Mouse (Mus musculus) myocyte (in vitro differentiated cells): Measurements from ENCODE around the gene Mical3. TPM values are rescaled to one million over a fixed set of nuclear protein-coding genes. Genes with fewer than 3 reads are reported as not detected.
"Not testable (repeated sequence)": the region's sequence is repeated elsewhere in the genome, so short reads cannot be mapped to it uniquely, and the experiment has no call there.

Experiments used
- H3K27me3 ChIP-seq: one replicate; pipeline ENCODE4 v1.6.1; 2011; ENCODE audit not compliant: control insufficient read depth, insufficient read depth, insufficient read length
- H3K36me3 ChIP-seq: one replicate; pipeline ENCODE4 v1.6.1; 2011; ENCODE audit not compliant: control insufficient read depth, insufficient read depth
- H3K4me2 ChIP-seq: one replicate; pipeline ENCODE4 v1.6.1; 2011; ENCODE audit warnings: low read depth, control low read depth
- H3K4me3 ChIP-seq: one replicate; pipeline ENCODE4 v1.5.1; 2011; ENCODE audit warnings: mild to moderate bottlenecking, control low read depth, moderate library complexity
- H3K79me2 ChIP-seq: one replicate; pipeline ENCODE4 v1.6.1; 2011; ENCODE audit not compliant: control insufficient read depth, insufficient read depth
- H3ac ChIP-seq: one replicate; pipeline ENCODE4 v1.6.1; 2011; ENCODE audit not compliant: control insufficient read depth, insufficient read length
- CEBPB ChIP-seq: IDR thresholded peaks from 2 replicates; pipeline ENCODE4 v1.6.1; 2011; ENCODE audit warnings: mild to moderate bottlenecking, moderate library complexity; ENCODE audit not compliant: poor library complexity, insufficient read depth, severe bottlenecking
- E2F4 ChIP-seq: IDR thresholded peaks from one replicate; pipeline ENCODE4 v1.6.1; 2011; ENCODE audit warnings: mild to moderate bottlenecking, control low read depth, moderate library complexity; ENCODE audit not compliant: insufficient read depth
- MAX ChIP-seq: IDR thresholded peaks from one replicate; pipeline ENCODE4 v1.6.1; 2011; ENCODE audit warnings: low read depth, mild to moderate bottlenecking, control low read depth
- MYOD1 ChIP-seq, 3 experiments: IDR thresholded peaks; one replicate each; pipeline ENCODE4 v1.6.1; 2011; ENCODE audit warnings: control low read depth in 2 of 3, low read depth in 2 of 3, mild to moderate bottlenecking in 2 of 3, moderate library complexity in 1 of 3; ENCODE audit not compliant: insufficient read length in 2 of 3, control insufficient read depth in 1 of 3
- MYOG ChIP-seq, 3 experiments: IDR thresholded peaks; one replicate each; pipeline ENCODE4 v1.6.1; 2011; ENCODE audit warnings: control low read depth in 2 of 3, low read depth in 2 of 3, mild to moderate bottlenecking in 2 of 3; ENCODE audit not compliant: insufficient read length in 2 of 3, control insufficient read depth in 1 of 3, insufficient read depth in 1 of 3
- POLR2A ChIP-seq: IDR thresholded peaks from one replicate; pipeline ENCODE4 v1.6.1; 2011; ENCODE audit warnings: low read depth, mild to moderate bottlenecking, control low read depth, moderate library complexity; ENCODE audit not compliant: insufficient read length
- POLR2AphosphoS2 ChIP-seq: IDR thresholded peaks from one replicate; pipeline ENCODE4 v1.6.1; 2011; ENCODE audit warnings: low read depth, control low read depth; ENCODE audit not compliant: insufficient read length
- REST ChIP-seq: IDR thresholded peaks from one replicate; pipeline ENCODE4 v1.6.1; 2011; ENCODE audit warnings: mild to moderate bottlenecking, control low read depth, moderate library complexity; ENCODE audit not compliant: insufficient read depth, insufficient read length
- SRF ChIP-seq: IDR thresholded peaks from one replicate; pipeline ENCODE4 v1.6.1; 2011; ENCODE audit warnings: low read depth; ENCODE audit not compliant: control insufficient read depth, insufficient read length
- TCF12 ChIP-seq: IDR thresholded peaks from one replicate; pipeline ENCODE4 v1.6.1; 2011; ENCODE audit warnings: mild to moderate bottlenecking, control low read depth; ENCODE audit not compliant: poor library complexity, insufficient read depth, severe bottlenecking
- TCF3 ChIP-seq: IDR thresholded peaks from one replicate; pipeline ENCODE4 v1.6.1; 2011; ENCODE audit warnings: low read depth, control low read depth; ENCODE audit not compliant: insufficient read length
- USF1 ChIP-seq: IDR thresholded peaks from one replicate; pipeline ENCODE4 v1.6.1; 2011; ENCODE audit warnings: low read depth, mild to moderate bottlenecking, control low read depth, moderate library complexity
- polyA plus RNA-seq: library from polyadenylated mRNA; unstranded; fragments of >200 nt; fragmentation: generic; extraction: Trizol; gene quantifications from one replicate; pipeline ENCODE4 v1.2.1, GENCODE M21; 2012; ENCODE audit warnings: missing spikeins

Mical3 gene
- polyA plus RNA-seq, 1 experiment: 17.7 TPM

- no peaks in the 10 kb centered on the region for H3K27me3 ChIP-seq
- H3ac ChIP-seq: no peak overlapping the region
- peaks cover 4% of the 10 kb centered on the region for H3K36me3 ChIP-seq
- H3K4me2 ChIP-seq: no peak overlapping the region
- no peak overlapping the region for H3K4me3 ChIP-seq
- TF ChIP-seq MYOG (IDR thresholded peaks at IDR 0.05; ENCODE audit: control insufficient read depth in 1 of 3, insufficient read depth in 1 of 3, insufficient read length in 2 of 3, low read depth in 2 of 3): no peak
- no peak for TF ChIP-seq POLR2AphosphoS2
- no peak for TF ChIP-seq USF1
- TF ChIP-seq CEBPB: no peak
- TF ChIP-seq E2F4: no peak
- no peak for TF ChIP-seq REST
- no peak for TF ChIP-seq MYOD1 (IDR thresholded peaks at IDR 0.05; ENCODE audit: control insufficient read depth in 1 of 3, insufficient read length in 2 of 3, low read depth in 2 of 3)
- no peak for TF ChIP-seq TCF3
- H3K79me2 ChIP-seq: no peaks in the 10 kb centered on the region
These were observed 198.2 kb downstream of the Mical3 start for GRCm38 (mm10) chr6:120932597-120932996.

GRCm38 (mm10) chr6:120930450-120931306 lies 200.1 kb downstream of the Mical3 start:
- TF ChIP-seq REST (no peak), TCF3 (no peak)
- Histone ChIP-seq H3K4me3 (no peak overlapping the region), H3K4me2 (no peak overlapping the region), H3K79me2 (no peaks in the 10 kb centered on the region), H3K36me3 (peaks cover 4% of the 10 kb centered on the region), H3K27me3 (no peaks in the 10 kb centered on the region), H3ac (no peak overlapping the region)

DNA sequence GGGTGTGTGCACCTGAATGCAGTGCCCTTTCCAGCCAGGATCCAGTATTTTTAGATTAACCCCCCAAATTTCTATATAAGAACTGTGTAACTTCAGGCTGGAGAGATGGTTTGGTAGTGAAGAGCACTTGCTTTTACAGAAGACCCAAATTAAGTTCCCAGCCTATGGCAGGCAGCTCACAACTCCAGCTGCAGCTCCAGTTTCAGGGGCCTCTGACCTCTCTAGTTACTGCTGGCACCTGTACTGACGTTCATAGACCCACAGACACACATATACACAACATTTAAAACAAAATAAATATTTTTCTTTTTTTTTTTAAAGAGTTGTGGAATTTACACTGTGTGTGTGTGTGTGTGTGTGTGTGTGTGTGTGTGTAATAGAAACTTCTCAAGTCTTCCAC lies 201.4 kb downstream of the Mical3 start:
- no peak overlapping the region for H3K4me2 ChIP-seq
- H3K36me3 ChIP-seq: peaks cover 4% of the 10 kb centered on the region
- no peak for TF ChIP-seq POLR2AphosphoS2
- TF ChIP-seq MYOD1 (IDR thresholded peaks at IDR 0.05; ENCODE audit: control insufficient read depth in 1 of 3, insufficient read length in 2 of 3, low read depth in 2 of 3): no peak
- no peak for TF ChIP-seq MYOG (IDR thresholded peaks at IDR 0.05; ENCODE audit: control insufficient read depth in 1 of 3, insufficient read depth in 1 of 3, insufficient read length in 2 of 3, low read depth in 2 of 3)
- TF ChIP-seq TCF3: no peak
- TF ChIP-seq E2F4: no peak
- no peak overlapping the region for H3ac ChIP-seq
- no peak overlapping the region for H3K4me3 ChIP-seq
- no peaks in the 10 kb centered on the region for H3K27me3 ChIP-seq
- H3K79me2 ChIP-seq: no peaks in the 10 kb centered on the region

- Histone ChIP-seq H3K36me3 (no peaks in the 10 kb centered on the region), H3K4me3 (no peak overlapping the region), H3ac (no peak overlapping the region), H3K4me2 (peak overlapping the region; percentile 51), H3K27me3 (no peaks in the 10 kb centered on the region), H3K79me2 (no peaks in the 10 kb centered on the region)
- TF ChIP-seq USF1 (peak; percentile 63), POLR2AphosphoS2 (no peak), MYOG (IDR thresholded peaks at IDR 0.05; ENCODE audit: control insufficient read depth in 1 of 3, insufficient read depth in 1 of 3, insufficient read length in 2 of 3, low read depth in 2 of 3) (peak in 1 of 3 experiments; percentile 35)
These were observed 203.0 kb downstream of the Mical3 start for GRCm38 (mm10) chr6:120927765-120928164.

DNA sequence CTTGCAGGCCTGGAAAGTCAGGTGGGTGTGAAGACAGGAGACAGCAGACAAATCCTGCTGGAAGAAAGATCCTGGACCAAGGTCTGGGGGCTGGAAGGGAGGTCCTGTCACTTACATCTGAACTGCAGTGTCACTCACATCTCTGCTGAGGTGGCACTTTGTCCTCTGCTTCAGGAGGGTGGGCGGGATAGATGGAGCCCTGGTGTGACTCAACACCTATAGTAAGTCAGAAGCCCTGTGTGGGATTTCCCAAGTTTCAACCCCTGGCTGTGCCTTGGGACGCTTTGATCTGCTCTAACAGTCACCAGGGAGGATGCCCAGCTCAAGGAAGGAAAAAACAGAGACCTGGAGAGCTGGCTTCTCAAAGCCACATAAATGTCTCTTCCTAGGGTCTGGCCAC lies 203.9 kb downstream of the Mical3 start:
- Histone ChIP-seq H3ac (no peak overlapping the region), H3K4me3 (no peak overlapping the region), H3K36me3 (no peaks in the 10 kb centered on the region), H3K4me2 (peak overlapping the region; percentile 51), H3K79me2 (no peaks in the 10 kb centered on the region), H3K27me3 (no peaks in the 10 kb centered on the region)
- TF ChIP-seq USF1: no peak
- no peak for TF ChIP-seq SRF
- TF ChIP-seq MAX: no peak
- TF ChIP-seq REST: no peak
- no peak for TF ChIP-seq CEBPB
- no peak for TF ChIP-seq TCF12
- no peak for TF ChIP-seq TCF3
- no peak for TF ChIP-seq POLR2A
- no peak for TF ChIP-seq MYOD1 (IDR thresholded peaks at IDR 0.05; ENCODE audit: control insufficient read depth in 1 of 3, insufficient read length in 2 of 3, low read depth in 2 of 3)
- no peak for TF ChIP-seq MYOG (IDR thresholded peaks at IDR 0.05; ENCODE audit: control insufficient read depth in 1 of 3, insufficient read depth in 1 of 3, insufficient read length in 2 of 3, low read depth in 2 of 3)
- no peak for TF ChIP-seq POLR2AphosphoS2
- TF ChIP-seq E2F4: no peak

DNA sequence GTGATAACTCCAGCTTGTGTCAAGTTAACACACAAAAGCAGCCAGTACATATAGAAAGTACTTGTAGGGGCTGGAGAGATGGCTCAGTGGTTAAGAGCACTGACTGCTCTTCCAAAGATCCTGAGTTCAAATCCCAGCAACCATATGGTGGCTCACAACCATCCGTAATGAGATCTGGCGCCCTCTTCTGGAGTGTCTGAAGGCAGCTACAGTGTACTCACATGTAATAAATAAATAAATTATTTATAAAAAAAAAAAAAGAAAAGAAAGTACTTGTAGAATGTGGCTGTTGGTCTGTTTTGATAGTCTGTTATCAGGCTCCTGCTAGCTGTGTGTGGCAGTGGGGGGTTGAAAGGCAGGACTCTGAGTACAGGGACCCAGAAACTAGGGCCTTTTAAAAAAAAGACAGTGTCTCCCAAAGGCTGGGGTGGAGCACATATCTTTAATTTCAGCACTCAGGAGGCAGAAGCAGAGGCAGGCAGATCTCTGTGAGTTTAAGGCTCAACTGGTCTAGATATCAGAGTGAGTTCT lies 205.9 kb downstream of the Mical3 start:
- H3ac ChIP-seq, H3K36me3 ChIP-seq, H3K27me3 ChIP-seq, H3K79me2 ChIP-seq, H3K4me3 ChIP-seq, H3K4me2 ChIP-seq: not testable (repeated sequence)
